Comparison of ENCODE assay signal across 1 mouse cellular context in genomic region chr4:41760911-41761310, GRCm38 (mm10).
A peak's percentile ranks its signal among the peaks of the same experiment; 100 is the strongest.
TF ChIP-seq lines count a peak whose summit lies in the region.

No protein-coding gene starts in this region.

TF ChIP-seq in MEL, 35 proteins besides CTCF, POLR2A, EP300 and RAD21 (continued from another document):
- TF ChIP-seq MXI1 (IDR thresholded peaks at IDR 0.05; ENCODE audit: low read depth, low read length) (0 out of 2 replicates have a peak, but pooled peaks have one; percentile 10), ZC3H11A (IDR thresholded peaks at IDR 0.05; ENCODE audit: low read depth, low read length) (no peak)
